Mouse (Mus musculus): ENCODE measurements around the gene Slc19a1.

- TF ChIP-seq CTCF (IDR thresholded peaks at IDR 0.05; ENCODE audit: low read depth) (no peak), EP300 (IDR thresholded peaks at IDR 0.05; ENCODE audit: low read depth) (no peak)
Observed at GRCm38 (mm10) chr10:77011681-77012080, 20.4 kb upstream of the Slc19a1 start.
